Mouse (Mus musculus): Measurements from ENCODE around the gene Cab39l.

- no peak for TF ChIP-seq CTCF (IDR thresholded peaks at IDR 0.05; ENCODE audit: low read depth)
- TF ChIP-seq EP300 (IDR thresholded peaks at IDR 0.05; ENCODE audit: low read depth), result no peak
Observed at GRCm38 (mm10) chr14:59540761-59541160, 100.0 kb downstream of the Cab39l start.

All from heart, postnatal 0 days (tissue).